Mouse (Mus musculus) neural tube, embryonic 15.5 days (tissue): ENCODE results near the gene Mad2l2. TPM values are rescaled to one million over a fixed set of nuclear protein-coding genes. Genes with fewer than 3 reads are reported as not detected.
A peak's percentile ranks its signal among the peaks of the same experiment; 100 is the strongest.
"Not testable (repeated sequence)": the region's sequence is repeated elsewhere in the genome, so short reads cannot be mapped to it uniquely, and the experiment has no call there.

Experiments
- ATAC-seq: fragments of 200-750 bp; cut with Nextera tagmentation; 2 replicates; pipeline ENCODE4 v1.8.0; 2017; ENCODE audit warnings: mild to moderate bottlenecking, moderate TSS enrichment, moderate library complexity; ENCODE audit not compliant: low FRiP score
- H3K27ac ChIP-seq: fragments of 300-500 bp; sonication (generic); replicated peaks from 2 replicates; pipeline ENCODE4 v1.5.1; 2015; ENCODE audit warnings: mild to moderate bottlenecking, inconsistent platforms
- H3K27me3 ChIP-seq: fragments of 300-500 bp; sonication (generic); replicated peaks from 2 replicates; pipeline ENCODE4 v1.6.1; 2015; ENCODE audit warnings: inconsistent platforms
- H3K36me3 ChIP-seq: fragments of 300-500 bp; sonication (generic); 2 replicates; pipeline ENCODE4 v1.6.1; 2015; ENCODE audit warnings: inconsistent platforms
- H3K4me1 ChIP-seq: fragments of 300-500 bp; sonication (generic); 2 replicates; pipeline ENCODE4 v1.6.1; 2015; ENCODE audit warnings: inconsistent platforms
- H3K4me2 ChIP-seq: fragments of 300-500 bp; sonication (generic); 2 replicates; pipeline ENCODE4 v1.6.1; 2015; ENCODE audit warnings: inconsistent platforms, mild to moderate bottlenecking, moderate library complexity
- H3K4me3 ChIP-seq: fragments of 300-500 bp; sonication (generic); replicated peaks from 2 replicates; pipeline ENCODE4 v1.5.1; 2015; ENCODE audit warnings: mild to moderate bottlenecking, inconsistent platforms
- H3K9ac ChIP-seq: fragments of 300-500 bp; sonication (generic); replicated peaks from 2 replicates; pipeline ENCODE4 v1.6.1; 2015; ENCODE audit warnings: mild to moderate bottlenecking, inconsistent platforms
- H3K9me3 ChIP-seq: fragments of 300-500 bp; sonication (generic); replicated peaks from 2 replicates; pipeline ENCODE4 v1.6.1; 2016; ENCODE audit warnings: inconsistent platforms
- WGBS: fragments of 180-500 bp; shearing (Covaris S2); methylation state at CpG from one replicate; pipeline ENCODE4 v1.1.7; 2015; ENCODE audit warnings: mixed read lengths; 5-methylcytosine and 5-hydroxymethylcytosine counted together
- polyA plus RNA-seq: library from polyadenylated mRNA; unstranded; fragments of >200 nt; fragmentation: Nextera tagmentation; extraction: Ambion mirVana; gene quantifications from 2 replicates; pipeline ENCODE4 v1.2.1, GENCODE M21; 2015

The Mad2l2 gene
- polyA plus RNA-seq, 1 experiment from 2014 or later, result 99.9 TPM

DNA sequence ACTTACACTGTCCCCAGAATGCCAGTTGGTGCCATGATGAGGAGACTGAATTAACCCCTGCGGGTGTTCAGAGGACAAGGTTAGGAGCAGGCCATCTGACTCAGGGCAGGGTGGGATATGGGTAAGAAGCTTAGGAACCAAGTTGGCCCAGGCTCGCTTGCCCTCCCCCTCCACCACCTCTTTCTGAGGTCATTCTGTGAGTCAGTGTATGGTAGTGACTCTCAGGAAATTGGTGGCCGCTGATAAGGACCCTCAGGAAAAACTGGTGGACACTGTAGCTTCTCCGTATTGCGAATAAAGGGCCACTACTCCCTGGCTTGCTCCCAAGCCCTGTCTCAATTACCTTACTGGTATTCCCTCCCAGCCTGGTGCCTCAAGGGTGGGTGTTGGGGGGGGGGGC is 21.0 kb upstream of the Mad2l2 start:
- no peak overlapping the region for H3K4me2 ChIP-seq
- no peak overlapping the region for H3K9ac ChIP-seq
- no peaks in the 10 kb centered on the region for H3K27me3 ChIP-seq
- ATAC-seq, result no peak
- peaks cover 14% of the 10 kb centered on the region for H3K4me1 ChIP-seq
- H3K9me3 ChIP-seq, result no peaks in the 10 kb centered on the region
- H3K36me3 ChIP-seq, result peaks cover 11% of the 10 kb centered on the region
- WGBS, result 94% methylated on average over 5 of the region's 5 CpGs
- no peak overlapping the region for H3K27ac ChIP-seq
- no peak overlapping the region for H3K4me3 ChIP-seq

- no peak overlapping the region for H3K4me2 ChIP-seq
- H3K4me3 ChIP-seq, result no peak overlapping the region
- H3K36me3 ChIP-seq, result peaks cover 11% of the 10 kb centered on the region
- peaks cover 22% of the 10 kb centered on the region for H3K4me1 ChIP-seq
- 84% methylated on average over 12 of the region's 12 CpGs for WGBS
- H3K9me3 ChIP-seq, result no peaks in the 10 kb centered on the region
- H3K27me3 ChIP-seq, result no peaks in the 10 kb centered on the region
- no peak overlapping the region for H3K27ac ChIP-seq
- ATAC-seq, result no peak
- no peak overlapping the region for H3K9ac ChIP-seq
Observed at GRCm38 (mm10) chr4:148112519-148112918, 17.7 kb upstream of the Mad2l2 start.

GRCm38 (mm10) chr4:148114758-148115391 is 15.3 kb upstream of the Mad2l2 start:
- peaks cover 11% of the 10 kb centered on the region for H3K36me3 ChIP-seq
- WGBS, result 3% methylated on average over 15 of the region's 15 CpGs
- peak overlapping the region; percentile 49 for H3K27ac ChIP-seq
- no peaks in the 10 kb centered on the region for H3K9me3 ChIP-seq
- H3K9ac ChIP-seq, result no peak overlapping the region
- ATAC-seq, result peak; percentile 73
- H3K4me1 ChIP-seq, result peaks cover 10% of the 10 kb centered on the region
- peak overlapping the region; percentile 40 for H3K4me2 ChIP-seq
- no peaks in the 10 kb centered on the region for H3K27me3 ChIP-seq
- H3K4me3 ChIP-seq, result no peak overlapping the region

DNA sequence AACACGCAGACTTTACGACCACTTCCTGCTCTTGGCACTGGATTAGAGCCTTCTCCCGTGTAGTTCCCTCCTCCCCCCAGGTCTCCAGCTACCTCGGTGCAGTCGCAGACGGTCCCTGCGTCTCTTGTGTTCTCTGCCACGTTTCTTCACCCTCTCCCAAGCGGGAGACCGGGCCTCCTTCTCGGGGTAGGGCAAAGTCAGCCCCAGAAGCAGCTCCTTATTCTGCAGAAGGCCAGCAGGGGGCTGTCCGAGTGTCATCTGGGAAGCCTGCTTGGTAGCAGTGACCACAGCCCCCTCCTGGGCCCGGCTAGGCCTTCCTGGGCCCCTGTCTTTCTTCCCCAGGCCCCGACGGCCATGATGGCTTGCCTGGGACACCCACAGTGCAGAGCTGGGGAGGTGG is 14.7 kb upstream of the Mad2l2 start:
- H3K4me2 ChIP-seq, result 0 out of 2 replicates have a peak overlapping the region, but pooled peaks have one; percentile 40
- H3K4me3 ChIP-seq, result no peak overlapping the region
- H3K27ac ChIP-seq, result peak overlapping the region; percentile 49
- H3K9me3 ChIP-seq, result no peaks in the 10 kb centered on the region
- peaks cover 8% of the 10 kb centered on the region for H3K36me3 ChIP-seq
- 13% methylated on average over 15 of the region's 15 CpGs for WGBS
- H3K4me1 ChIP-seq, result peaks cover 10% of the 10 kb centered on the region
- H3K27me3 ChIP-seq, result no peaks in the 10 kb centered on the region
- peak; percentile 2; the same call in 1 of the 2 replicates for ATAC-seq
- H3K9ac ChIP-seq, result 0 out of 2 replicates have a peak overlapping the region, but pooled peaks have one; percentile 11

GRCm38 (mm10) chr4:148116657-148117056 is 13.5 kb upstream of the Mad2l2 start:
- ATAC-seq, result no peak
- Histone ChIP-seq H3K9me3 (no peaks in the 10 kb centered on the region), H3K27ac (no peak overlapping the region), H3K4me3 (no peak overlapping the region), H3K9ac (no peak overlapping the region), H3K27me3 (no peaks in the 10 kb centered on the region), H3K36me3 (peaks cover 8% of the 10 kb centered on the region), H3K4me2 (no peak overlapping the region), H3K4me1 (peaks cover 21% of the 10 kb centered on the region)
- WGBS, result 80% methylated on average over 4 of the region's 4 CpGs

GRCm38 (mm10) chr4:148117392-148117791 is 12.8 kb upstream of the Mad2l2 start:
- Histone ChIP-seq H3K9me3 (no peaks in the 10 kb centered on the region), H3K27me3 (no peaks in the 10 kb centered on the region), H3K4me2 (no peak overlapping the region), H3K9ac (no peak overlapping the region), H3K4me3 (no peak overlapping the region), H3K36me3 (peaks cover 8% of the 10 kb centered on the region), H3K4me1 (peaks cover 29% of the 10 kb centered on the region), H3K27ac (no peak overlapping the region)
- 74% methylated on average over 4 of the region's 4 CpGs for WGBS
- no peak for ATAC-seq

DNA sequence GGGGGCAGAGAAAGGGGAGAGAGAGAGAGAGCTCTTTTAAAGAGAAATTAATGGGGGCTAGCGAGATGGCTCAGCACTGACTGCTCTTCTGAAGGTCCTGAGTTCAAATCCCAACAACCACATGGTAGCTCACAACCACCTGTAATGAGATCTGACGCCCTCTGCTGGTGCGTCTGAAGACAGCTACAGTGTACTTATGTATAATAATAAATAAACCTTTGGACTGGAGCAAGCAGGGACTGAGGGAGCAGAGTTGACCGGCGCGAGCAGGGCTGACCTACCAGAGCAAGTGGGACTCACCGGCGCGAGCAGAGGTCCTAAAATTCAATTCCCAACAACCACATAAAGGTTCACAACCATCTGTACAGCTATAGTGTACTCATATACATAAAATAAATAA is 10.6 kb upstream of the Mad2l2 start:
- 91% methylated on average over 9 of the region's 9 CpGs for WGBS
- H3K4me2 ChIP-seq, H3K9ac ChIP-seq, ATAC-seq, H3K27ac ChIP-seq, H3K27me3 ChIP-seq, H3K36me3 ChIP-seq, H3K4me3 ChIP-seq, H3K9me3 ChIP-seq: not testable (repeated sequence)
- peaks cover 34% of the 10 kb centered on the region for H3K4me1 ChIP-seq

DNA sequence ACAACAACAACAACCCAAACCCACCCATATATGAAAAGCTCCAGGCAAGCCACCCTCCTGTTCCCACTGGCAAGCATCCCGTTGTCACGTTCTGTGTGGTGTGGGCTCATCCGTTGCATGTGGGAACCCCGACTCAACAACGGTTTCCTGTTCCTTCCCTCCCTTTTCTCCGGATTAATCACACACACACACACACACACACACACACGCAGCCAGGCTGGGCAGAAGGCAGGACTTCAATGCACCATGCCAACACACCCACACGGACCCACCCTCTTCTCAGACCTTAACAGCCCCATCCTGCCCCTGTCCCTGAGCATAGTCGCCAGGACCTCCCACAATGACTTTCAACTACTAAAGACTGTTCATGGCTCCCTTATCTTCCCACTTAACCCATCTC is 9.6 kb upstream of the Mad2l2 start:
- Histone ChIP-seq H3K9ac (no peak overlapping the region), H3K9me3 (no peaks in the 10 kb centered on the region), H3K4me2 (no peak overlapping the region), H3K36me3 (no peaks in the 10 kb centered on the region), H3K27me3 (no peaks in the 10 kb centered on the region), H3K4me3 (no peak overlapping the region), H3K4me1 (peaks cover 26% of the 10 kb centered on the region), H3K27ac (peak overlapping the region; percentile 81)
- 73% methylated on average over 9 of the region's 9 CpGs for WGBS
- ATAC-seq, result no peak

DNA sequence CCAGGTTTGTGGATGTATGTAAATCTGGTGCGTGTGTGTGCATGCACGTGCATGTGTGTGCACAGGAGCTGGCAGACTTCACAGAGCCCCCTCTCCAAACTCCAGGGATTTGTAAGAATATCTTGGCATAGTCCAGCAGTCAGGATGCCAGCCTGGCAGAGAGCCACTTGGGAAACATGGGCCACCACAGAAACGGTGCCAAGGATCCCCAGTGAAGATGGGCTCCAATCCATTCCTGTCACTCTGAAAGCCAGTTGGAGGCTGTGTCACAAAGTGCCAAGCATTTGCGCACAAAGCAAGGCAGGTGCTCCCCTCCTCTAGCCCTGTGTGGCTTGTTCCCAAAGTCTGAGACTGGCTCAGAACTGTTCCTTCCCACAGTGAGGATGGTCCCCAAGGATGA is 8.8 kb upstream of the Mad2l2 start:
- Histone ChIP-seq H3K4me3 (no peak overlapping the region), H3K27ac (peak overlapping the region; percentile 81), H3K36me3 (no peaks in the 10 kb centered on the region), H3K4me1 (peaks cover 24% of the 10 kb centered on the region), H3K9ac (no peak overlapping the region), H3K9me3 (no peaks in the 10 kb centered on the region), H3K4me2 (no peak overlapping the region), H3K27me3 (no peaks in the 10 kb centered on the region)
- WGBS, result 66% methylated on average over 4 of the region's 4 CpGs
- ATAC-seq, result peak; percentile 57

- H3K4me3 ChIP-seq, result no peak overlapping the region
- H3K4me2 ChIP-seq, result no peak overlapping the region
- no peaks in the 10 kb centered on the region for H3K27me3 ChIP-seq
- peak; percentile 61 for ATAC-seq
- H3K9ac ChIP-seq, result no peak overlapping the region
- H3K36me3 ChIP-seq, result no peaks in the 10 kb centered on the region
- WGBS, result 15% methylated on average over 6 of the region's 6 CpGs
- peaks cover 30% of the 10 kb centered on the region for H3K4me1 ChIP-seq
- H3K27ac ChIP-seq, result peak overlapping the region; percentile 81
- H3K9me3 ChIP-seq, result no peaks in the 10 kb centered on the region
Observed at GRCm38 (mm10) chr4:148121982-148122693, 8.0 kb upstream of the Mad2l2 start.

GRCm38 (mm10) chr4:148122694-148123066 is 7.5 kb upstream of the Mad2l2 start:
- ATAC-seq, result no peak

DNA sequence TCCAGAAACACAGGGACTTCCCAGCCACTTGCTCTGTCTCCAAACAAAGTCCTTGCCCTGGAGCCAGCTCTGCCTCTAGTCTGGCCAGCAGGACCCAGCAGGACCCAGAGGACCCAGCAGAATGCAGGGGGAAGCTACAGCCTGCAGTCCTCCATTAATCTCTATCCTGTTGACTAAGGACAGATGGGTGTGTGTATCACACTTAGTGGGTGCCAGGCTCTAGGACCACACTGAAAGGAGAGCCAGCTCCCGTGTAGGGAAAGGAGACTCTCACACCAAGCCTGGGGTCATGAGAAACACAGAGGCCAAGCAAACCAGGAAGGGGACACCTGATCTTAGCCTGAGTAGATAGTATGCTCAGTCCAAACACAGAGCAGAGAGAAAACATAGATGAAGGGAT is 1.9 kb upstream of the Mad2l2 start:
- H3K27me3 ChIP-seq, result no peaks in the 10 kb centered on the region
- H3K36me3 ChIP-seq, result no peaks in the 10 kb centered on the region
- H3K4me2 ChIP-seq, result peak overlapping the region; percentile 68
- H3K4me3 ChIP-seq, result peak overlapping the region; percentile 61; the same call in 1 of the 2 replicates
- no peak for ATAC-seq
- WGBS, result 41% methylated on average over 1 of the region's 1 CpGs
- H3K27ac ChIP-seq, result peak overlapping the region; percentile 87
- no peaks in the 10 kb centered on the region for H3K9me3 ChIP-seq
- H3K9ac ChIP-seq, result no peak overlapping the region
- peaks cover 46% of the 10 kb centered on the region for H3K4me1 ChIP-seq

More at GRCm38 (mm10) chr4:148122694-148123066, 7.5 kb upstream of the Mad2l2 start:
- Histone ChIP-seq H3K4me3 (no peak overlapping the region), H3K36me3 (no peaks in the 10 kb centered on the region), H3K27me3 (no peaks in the 10 kb centered on the region), H3K9me3 (no peaks in the 10 kb centered on the region), H3K27ac (peak overlapping the region; percentile 81), H3K9ac (no peak overlapping the region), H3K4me2 (no peak overlapping the region), H3K4me1 (peaks cover 30% of the 10 kb centered on the region)
- 50% methylated on average over 3 of the region's 3 CpGs for WGBS
